Mouse (Mus musculus): ENCODE measurements around the gene Vmn1r169. TPM values are rescaled to one million over a fixed set of nuclear protein-coding genes. Genes with fewer than 3 reads are reported as not detected.

The Vmn1r169 gene
- not detected for total RNA-seq (2023)

GRCm38 (mm10) chr7:23575226-23575625, at the start of gene Vmn1r169:
Gene Vmn1r169 (plus strand): TSS chr7:23575526.

GRCm38 (mm10) chr7:23539432-23539831, 35.9 kb upstream of the Vmn1r169 start, which contains the start of gene Vmn1r168:
Gene Vmn1r168 (plus strand): TSS chr7:23539732.

GRCm38 (mm10) chr7:23605875-23606274, 30.5 kb downstream of the Vmn1r169 start, which contains the start of gene Vmn1r170:
Gene Vmn1r170 (plus strand): TSS chr7:23606175.

Other genes starting within 250 kb of the Vmn1r169 start
- not detected for gene Nlrp5, start 189.6 kb upstream of the Vmn1r169 start, total RNA-seq (2023)
- gene Vmn1r167, start 68.3 kb upstream of the Vmn1r169 start, total RNA-seq (2023): not detected
- gene Vmn1r168, start 35.8 kb upstream of the Vmn1r169 start, total RNA-seq (2023): not detected
- gene Vmn1r170, start 30.6 kb downstream of the Vmn1r169 start, total RNA-seq (2023): not detected
- not detected for gene Vmn1r171, start 55.2 kb downstream of the Vmn1r169 start, total RNA-seq (2023)
- not detected for gene Vmn1r172, start 82.8 kb downstream of the Vmn1r169 start, total RNA-seq (2023)
- not detected for gene Vmn1r173, start 125.2 kb downstream of the Vmn1r169 start, total RNA-seq (2023)
- gene Vmn1r174, start 176.7 kb downstream of the Vmn1r169 start, total RNA-seq (2023): not detected
- gene Vmn1r175, start 235.1 kb downstream of the Vmn1r169 start, total RNA-seq (2023): not detected